Mouse (Mus musculus) MN1 (cell line): ENCODE data around the gene Rundc3a.
"Not testable (repeated sequence)": the region's sequence is repeated elsewhere in the genome, so short reads cannot be mapped to it uniquely, and the experiment has no call there.

Experiments used
- DNase-seq: peaks from one replicate; pipeline ENCODE4 v3.0.0-alpha.2; 2016; ENCODE audit warnings: low spot score

The Rundc3a gene

DNA sequence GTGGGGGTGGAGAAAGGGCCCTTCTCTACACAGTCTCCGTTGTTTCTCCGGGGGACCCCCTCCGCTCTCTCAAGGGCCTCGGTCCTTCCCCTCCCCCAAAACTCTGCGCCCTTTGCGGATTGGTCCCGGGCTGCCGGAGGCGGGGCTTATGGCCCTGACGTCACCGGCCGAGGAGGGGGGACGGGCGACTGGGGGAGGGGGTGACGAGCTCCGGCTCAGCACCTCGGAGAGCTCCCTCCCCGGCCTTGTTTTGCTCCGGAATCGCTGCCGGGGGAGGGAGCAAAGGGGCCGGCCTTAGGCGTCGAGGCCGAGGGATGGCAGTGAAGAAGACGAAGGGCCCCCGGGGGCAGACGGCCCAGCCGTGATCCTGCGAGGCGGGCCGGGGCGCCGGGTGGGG lies at the start of gene Rundc3a:
Gene Rundc3a, plus strand, starts transcription at position 166 of the 397 bp plus-strand sequence.
- DNase-seq, result peak; percentile 93

DNA sequence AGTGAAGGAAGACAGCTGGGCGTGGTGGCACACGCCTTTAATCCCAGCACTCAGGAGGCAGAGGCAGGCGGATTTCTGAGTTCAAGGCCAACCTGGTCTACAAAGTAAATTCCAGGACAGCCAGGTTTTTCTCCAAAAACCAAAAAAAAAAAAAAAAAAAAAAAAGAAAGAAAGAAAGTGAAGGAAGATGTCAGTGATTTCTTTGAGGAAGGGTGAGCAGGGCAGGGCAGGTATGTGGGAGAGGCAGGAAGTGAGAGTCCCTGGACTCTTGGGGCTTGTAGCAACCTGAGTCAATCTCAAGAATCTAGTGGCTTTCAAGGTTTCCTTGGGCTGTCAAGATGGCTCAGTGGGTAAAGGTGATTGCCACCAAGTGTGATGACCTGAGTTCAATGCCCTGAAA lies 48.7 kb upstream of the Rundc3a start:
- DNase-seq, result no peak

DNA sequence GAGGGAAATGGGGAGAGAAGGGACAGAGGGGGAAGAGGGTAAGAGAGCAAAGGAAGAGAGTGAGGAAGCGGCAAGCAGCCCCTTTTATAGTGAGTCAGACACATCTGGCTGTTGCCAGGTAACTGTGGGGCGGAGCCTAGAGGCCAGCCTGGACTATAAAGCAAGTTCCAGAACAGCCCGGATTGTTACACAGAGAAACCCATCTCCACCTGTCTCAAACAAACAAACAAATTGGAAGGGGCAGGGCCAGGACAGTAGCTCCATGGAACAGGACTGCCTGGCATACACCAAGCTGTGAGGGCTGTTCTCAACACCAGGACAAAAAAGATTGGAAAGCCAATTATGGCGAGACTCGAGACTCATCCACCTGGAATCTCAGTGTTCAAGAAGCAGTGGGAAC lies 46.3 kb upstream of the Rundc3a start:
- DNase-seq, result peak; percentile 19

DNA sequence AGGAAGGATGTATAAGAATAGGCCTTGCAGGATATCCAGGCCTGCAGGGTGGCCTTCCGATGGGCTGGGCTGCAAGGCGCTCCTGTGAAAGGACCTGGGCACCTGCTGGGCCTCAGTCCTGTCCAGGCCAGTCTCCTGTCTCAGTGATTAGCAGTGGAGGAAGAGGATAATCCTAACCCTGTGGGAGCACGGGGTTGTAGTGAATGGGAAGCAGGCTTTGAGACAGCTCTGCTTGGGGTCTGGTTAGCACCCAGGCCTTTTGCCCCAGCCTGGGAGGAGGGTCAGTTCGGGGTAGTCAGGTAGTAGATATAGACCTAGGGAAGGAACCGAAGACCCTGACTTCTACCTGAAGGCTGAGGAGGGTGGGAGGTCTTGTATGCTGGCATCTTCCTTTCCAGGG lies 45.5 kb upstream of the Rundc3a start:
- no peak for DNase-seq

DNA sequence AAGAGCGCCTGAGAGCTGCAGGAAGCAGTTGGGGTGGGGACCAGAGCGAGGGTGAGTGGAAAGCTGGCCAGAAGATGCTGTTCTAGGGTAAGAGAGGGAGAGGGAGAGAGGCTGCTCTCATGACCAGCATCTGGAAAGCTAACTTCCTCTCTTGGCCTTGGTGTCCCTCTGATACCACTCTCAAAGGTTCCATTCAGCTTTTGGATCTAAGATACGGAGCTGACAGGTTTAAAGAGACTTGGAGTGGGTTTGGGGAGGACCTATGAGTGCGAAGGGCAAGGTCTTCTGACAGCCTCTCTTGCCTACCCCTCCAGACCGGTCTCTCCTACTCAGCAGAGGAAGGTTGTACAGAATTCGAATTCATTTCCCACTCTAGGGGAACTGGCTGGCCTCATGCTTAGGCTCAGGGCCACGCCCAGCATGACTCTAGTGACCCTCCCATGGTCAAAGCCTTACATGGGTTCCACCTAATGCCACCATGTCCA lies 45.1 kb upstream of the Rundc3a start:
- DNase-seq, result no peak

DNA sequence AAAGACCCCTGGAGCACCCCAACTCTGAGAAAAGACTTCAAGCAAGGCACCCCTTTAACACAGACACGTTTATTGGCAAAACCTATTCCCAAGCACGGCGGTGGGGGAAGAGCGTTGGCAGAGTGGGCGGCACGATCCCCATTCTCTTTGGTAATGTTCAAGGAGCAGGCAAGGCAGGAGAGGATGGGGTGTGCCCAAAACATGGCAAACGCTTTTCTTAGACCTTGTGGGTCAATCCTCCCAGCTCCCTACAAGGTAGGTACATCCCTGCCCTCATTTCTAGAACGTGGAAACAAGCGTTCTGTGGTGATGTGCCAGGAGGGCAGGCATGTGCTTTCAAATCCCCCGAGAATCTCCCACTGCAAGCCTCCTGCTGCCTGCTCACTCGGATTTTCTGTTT lies 44.4 kb upstream of the Rundc3a start:
- no peak for DNase-seq

DNA sequence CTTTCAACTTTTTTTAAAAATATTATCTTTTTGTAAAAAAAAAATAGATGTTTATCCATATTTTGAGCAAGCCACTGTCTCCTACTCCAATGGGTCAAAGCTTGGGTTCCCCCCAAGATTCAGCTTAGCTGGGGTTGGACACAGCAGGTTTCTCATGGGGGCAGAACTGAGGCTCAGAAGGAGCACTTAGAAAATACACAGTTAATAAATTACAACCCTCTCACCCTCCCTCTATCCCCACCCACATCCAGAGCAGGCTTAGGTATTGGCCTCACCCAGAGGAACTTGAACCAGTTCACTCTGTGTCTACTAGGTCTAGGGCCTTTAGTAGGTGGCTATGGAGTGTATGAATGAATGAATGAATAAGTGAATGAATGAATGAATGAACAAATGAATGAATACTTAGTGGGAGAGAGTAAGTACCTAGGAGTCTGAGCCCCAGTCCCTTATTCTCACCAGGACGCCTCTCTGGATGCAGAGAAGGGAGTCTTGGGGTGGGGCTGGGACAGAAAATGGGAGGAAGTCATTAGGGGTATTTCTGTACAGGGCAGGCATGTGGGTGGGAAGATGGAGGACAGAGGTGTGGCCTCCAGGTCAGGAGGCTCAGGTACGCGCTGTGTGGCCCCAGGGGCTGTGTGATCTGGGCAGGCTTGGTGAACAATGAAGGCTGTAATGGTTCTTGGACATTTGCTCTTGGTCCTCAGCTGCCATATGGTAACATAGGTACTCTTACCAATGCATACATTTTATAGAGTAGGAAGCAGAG lies 43.8 kb upstream of the Rundc3a start:
- DNase-seq, result no peak

DNA sequence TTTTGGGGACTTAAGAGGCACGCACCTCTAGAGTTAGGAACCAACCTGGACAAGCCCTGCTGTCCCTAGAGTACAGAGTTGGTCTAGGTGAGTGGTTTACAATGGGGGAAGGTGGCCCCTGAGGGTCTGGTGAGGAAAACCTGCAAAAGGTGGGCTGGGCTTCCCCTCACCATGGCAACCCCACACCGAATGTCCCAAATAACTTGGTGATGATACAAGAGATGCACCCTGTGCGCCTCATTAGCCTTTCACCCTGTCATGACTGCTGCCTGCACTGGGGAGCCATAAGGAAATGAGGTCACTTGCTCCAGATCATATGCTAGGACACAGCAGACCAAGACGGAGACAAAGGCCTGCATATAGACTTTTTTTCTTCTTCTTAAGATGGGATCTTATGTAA lies 42.8 kb upstream of the Rundc3a start:
- DNase-seq, result no peak

DNA sequence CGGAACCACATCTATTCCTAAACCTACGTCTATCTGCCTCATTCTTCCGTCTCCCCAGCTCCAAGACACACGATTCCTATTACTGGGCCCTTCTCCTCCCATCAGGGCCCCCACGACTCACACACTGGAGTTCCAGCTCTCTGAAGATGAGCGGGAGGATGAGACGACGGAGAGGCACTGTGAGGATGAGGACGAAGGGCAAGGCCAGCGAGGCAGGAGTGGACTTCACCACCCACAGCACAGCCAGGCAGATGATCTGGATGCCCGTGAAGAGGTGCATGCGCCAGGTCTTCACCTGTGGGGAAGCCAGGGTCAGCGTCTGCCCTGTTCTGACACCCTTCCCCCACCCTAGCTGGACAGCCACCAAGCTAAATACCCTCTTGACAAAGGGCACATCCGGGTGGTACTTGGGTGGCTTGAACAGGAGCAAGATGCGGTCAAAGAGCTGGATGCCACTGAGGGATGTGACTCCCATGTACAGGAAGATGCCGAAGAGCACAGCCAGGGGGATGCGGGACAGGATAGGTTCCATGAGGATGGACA lies 42.2 kb upstream of the Rundc3a start:
- no peak for DNase-seq

DNA sequence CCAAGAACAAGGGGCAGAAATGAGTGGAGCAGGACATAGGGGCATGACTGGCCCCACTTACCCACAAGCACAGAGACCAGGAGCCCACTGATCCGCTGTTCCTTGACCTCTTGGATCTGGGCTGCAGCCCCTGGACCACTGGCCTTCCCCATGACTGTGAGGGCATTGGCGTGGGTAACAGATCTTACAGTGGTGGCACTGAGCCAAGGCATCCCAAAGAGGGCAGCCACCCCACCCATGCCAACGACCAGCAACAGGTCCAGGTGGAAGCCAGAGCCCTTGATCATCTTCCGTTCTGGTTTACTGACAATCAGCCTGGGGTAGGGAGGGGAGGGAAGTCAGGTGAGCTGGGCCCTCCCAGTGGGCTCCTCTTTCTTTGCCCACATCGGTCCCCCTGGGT lies 40.8 kb upstream of the Rundc3a start:
- no peak for DNase-seq

DNA sequence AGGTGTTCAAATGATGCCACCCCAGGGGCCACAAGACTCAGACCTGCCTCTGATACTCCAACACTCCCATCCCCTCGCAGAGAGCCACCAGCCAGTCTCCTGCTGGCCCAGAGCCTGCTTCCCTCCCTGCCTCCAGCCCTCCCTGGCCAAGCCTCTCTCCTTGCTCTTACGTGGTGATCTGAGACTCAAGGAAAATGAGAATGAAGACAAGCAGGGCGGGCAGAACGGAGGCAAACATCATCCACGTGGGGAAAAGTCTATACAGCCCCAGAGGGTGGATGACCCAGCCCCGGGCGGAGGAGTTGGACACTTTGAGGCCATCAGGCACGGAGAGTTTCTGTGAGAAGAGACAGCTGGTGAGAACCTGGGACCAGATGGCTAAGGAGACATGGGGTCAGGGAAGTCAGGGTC lies 40.2 kb upstream of the Rundc3a start:
- DNase-seq, result no peak

DNA sequence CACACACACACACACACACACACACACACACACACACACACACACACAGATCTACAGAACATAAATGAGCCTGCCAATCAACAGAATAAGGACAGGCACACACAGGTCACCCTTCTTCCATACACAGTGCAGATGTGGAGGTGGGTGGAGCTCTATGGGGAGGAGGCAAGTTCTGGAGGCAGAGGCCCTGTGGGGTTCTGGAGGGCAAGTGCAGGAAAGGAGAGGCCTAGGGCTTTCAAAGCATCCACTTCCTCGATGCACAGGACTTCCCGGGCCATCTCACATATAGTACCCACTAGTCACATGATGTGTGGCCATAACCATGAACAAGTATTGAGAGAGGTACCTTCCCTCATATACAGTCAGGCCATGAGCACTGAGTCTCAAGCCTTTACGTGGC lies 37.7 kb upstream of the Rundc3a start:
- DNase-seq, result no peak

DNA sequence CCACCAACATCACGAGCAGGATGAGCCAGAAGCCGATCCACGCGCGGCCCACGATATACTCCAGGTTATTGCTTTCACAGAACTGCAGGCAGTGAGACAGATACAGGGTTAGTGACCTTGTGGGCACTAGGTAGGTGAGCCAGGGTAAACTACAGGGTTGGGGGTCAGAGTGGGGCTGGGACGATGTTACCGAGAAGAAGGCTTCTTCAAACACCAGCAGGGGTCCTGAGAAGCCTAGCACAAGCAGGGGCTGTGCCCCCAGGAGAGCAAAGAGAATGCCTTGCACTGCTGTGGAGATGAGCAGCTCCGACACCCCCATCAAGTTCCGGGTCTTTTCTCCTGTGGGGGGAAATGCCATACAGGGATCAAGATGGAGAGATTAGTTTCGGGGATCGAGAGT lies 37.0 kb upstream of the Rundc3a start:
- no peak for DNase-seq

DNA sequence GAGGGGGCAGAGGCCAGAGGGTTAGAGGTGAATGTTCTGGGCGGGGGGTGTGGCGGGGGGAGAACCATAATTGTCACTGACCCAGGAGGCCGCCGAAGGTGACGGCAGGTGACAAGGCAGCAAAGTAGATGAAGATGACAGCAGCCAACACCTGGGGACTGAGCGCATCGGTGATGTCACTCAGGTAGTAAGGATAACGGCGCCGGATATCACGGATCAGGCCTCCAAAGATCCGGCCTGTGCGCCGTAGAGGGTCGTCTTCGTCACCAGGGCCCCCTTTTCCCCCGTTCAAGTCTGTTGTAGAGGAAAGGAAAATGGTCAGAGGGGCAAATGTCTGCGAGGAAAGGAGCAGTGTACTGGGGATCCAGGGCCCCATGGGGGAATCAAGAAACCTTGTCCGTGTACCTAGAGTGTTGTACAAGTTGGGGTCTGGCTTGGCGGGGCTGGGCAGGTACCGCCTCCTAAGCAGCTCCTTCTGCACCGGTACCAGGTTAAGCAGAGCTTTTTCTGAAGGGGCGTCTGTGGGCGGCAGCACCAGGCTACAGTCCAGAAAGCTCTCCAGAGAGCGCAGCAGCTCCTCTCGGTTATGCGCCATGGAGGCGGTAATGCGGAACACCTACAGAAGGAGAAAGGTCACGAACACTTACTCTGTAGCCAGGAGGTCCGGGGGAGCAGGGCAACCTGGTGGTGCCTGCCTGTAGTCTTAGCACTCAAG lies 36.4 kb upstream of the Rundc3a start:
- DNase-seq, result no peak

DNA sequence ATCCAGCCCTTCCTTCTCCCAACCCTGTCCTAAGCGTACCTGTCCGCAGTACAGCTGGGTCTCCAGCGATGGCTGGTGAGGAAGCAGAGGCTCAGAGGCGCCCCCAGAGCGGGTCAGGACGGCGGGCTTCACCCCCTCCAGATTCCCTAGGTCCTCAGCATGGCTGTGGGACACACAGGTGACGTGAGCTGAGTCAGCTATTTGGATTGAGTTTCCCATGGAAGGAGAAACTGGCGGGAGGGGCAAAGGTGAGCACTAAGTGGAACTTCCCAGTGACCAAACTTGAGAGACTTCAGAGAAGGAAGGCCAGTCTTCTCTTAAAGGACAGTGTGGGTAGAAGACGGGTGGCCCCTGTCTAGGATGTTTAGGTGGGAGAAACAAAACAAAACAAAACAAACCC lies 34.8 kb upstream of the Rundc3a start:
- DNase-seq, result no peak

DNA sequence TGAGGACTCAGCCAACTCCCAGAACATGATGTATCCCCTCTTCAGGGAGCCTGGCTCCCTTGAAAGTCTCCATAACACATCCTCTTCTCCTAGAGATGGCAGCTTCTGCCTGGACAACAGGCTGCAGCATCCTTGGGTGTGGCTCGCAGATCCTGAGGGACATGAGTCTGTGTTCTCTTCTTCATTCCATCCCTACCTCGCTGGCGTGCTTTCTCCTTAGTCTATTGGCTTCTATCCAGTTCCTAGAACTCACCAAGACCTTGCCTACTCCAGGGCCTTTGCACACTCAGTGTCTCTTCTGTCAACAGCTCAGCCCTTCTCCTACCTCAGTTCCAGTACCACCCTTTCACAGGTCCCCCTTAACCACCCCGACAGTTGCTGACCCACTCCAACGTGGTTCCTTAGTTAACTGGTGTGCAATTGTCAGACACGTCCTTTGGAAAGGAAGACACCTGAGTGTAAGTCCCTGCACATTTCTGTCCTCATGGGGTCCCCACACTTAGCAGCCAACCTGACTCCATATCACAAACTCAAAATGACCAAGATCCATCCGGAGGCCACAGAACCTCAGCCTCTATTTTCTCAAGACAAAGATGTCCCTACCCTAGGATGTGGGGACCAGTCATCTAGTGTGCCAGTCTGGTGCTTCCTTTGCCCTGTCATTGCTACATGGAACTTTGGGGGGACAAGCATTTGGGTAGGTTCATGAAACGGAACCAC lies 31.3 kb upstream of the Rundc3a start:
- no peak for DNase-seq

DNA sequence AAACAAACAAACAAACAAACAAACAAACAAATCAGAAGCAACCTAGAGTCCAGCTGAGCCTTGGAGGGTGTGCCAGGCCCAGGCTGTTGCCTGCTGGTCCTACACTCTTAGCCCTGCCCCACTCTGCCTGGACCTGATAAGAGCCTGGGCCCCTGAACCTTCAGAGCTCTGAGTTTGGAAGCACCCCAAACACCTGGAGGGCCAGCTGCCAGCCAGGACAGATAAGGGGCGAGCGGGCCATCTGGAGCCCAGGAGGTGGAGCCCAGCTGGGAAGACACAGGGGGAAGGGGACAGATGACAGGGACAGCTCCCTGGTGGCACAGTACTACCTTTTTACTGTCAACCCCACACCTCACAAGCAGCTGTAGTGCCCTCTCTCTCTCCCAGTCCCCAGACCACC lies 29.6 kb upstream of the Rundc3a start:
- DNase-seq, result no peak

DNA sequence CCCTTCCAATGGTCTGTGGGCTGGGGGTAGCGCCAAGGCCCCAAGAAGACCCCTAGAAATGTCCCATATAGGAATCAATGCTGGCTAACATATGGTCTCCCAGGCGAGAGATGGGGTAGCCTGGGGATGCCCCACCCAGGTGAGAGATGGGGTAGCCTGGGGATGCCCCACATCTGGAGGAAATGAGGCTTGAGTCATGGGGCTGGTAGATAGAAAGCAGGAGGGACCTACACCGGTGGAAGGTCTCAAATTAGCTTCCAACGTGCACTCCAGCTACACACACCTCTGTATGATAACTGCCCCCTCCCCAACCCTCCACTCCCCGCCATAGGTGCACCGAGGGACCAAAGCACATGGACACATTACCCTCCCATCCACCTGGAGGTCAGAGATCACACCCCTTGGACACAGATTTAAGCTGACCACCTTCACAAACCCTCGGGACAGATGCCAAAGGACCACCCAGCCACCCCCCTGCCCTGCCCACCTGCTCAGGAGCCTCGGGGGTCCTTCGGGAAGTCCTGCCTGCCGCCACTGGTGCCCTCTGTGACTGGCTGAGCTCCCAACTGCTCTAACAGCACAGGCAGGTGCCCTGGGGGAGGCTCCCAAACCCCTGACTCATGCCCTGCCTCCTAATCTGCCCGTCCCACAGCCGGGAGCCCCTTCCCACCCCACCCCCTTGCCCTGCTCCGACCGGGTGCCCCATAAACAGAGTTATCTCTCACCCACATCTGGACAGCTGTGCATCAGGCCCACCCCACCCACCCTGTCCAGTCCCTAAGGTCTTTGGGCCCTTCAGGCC lies 28.4 kb upstream of the Rundc3a start:
- DNase-seq, result no peak

DNA sequence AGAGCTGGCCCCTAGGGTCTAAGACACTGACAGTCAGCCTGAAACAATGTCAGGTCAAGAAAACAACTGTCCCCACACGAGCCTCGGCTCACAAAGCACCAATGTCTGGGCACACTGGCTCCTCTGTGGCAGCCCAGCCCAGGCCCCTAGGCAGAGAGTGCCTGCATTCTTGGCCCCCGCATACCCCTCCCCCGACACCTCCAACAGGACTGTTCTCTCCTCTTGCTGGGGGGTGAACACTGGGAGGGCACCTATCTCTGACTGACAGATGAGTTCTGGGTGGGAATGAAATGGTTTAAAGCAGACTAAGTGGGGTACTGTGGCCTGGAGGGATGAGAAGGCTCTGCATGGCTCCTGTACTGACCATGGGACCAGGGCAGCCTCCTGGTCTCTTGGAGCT lies 27.5 kb upstream of the Rundc3a start:
- no peak for DNase-seq

DNA sequence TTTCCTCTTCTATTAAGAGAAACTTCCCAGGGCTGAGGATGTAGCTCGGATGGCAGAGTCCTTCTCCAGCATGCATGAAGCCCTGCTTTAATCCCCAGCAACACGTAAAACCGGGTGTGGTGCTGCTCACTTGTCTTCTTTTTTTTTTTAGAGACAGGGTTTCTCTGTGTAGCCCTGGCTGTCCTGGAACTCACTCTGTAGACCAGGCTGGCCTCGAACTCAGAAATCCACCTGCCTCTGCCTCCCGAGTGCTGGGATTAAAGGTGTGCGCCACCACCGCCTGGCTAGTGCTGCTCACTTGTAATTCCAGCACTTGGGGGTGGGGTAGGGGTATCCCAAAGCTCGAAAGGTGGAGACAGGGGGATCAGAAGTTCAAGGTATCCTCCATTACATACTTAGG lies 27.1 kb upstream of the Rundc3a start, which contains the start of gene Slc4a1:
Gene Slc4a1, minus strand, starts transcription at position 101 of the 400 bp plus-strand sequence.
- not testable (repeated sequence) for DNase-seq

DNA sequence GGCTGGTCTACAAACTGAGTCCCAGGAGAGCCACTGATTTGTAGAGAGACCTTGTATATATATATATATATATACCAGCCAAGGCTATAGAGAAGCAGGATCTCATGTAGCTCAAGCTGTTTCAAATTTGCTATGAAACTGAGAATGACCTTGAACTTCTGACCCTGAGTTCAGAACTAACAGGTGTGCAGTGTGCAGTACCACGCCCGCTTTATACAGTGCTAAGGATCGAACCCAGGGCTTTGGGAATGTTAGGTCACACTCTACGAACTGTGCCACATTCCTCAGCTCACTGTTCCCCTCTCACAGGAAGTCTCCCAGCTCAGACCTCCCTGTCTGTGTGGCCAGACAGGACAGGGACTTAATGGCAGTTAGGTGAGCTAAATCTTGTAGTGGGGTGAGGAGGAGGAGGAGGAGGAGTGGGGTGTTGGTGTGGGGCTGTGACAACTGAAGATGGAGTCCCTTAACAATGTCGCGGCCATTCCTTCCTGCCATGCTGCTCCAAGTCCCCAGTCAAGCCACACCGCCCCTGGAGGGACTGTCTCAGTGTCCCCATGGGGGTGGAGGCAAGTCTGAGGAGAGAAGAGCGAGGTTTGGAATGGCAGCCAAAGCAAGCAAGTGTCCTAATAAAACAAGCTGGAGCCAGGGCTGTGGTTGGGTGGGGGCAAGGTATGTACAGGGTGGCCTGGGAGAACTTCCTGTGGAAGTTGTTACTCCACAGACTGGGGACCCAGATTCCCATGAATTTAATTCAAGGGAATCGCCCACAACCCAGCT lies 25.5 kb upstream of the Rundc3a start:
- DNase-seq, result no peak
